Mouse (Mus musculus): ENCODE results near the gene Mrps34.

- TF ChIP-seq CTCF (IDR thresholded peaks at IDR 0.05; ENCODE audit: low read depth, low read length): no peak
- TF ChIP-seq GATA1 (IDR thresholded peaks at IDR 0.05; ENCODE audit: borderline replicate concordance, low read length): no peak
- TF ChIP-seq TAL1 (conservative IDR thresholded peaks at IDR 0.05; ENCODE audit: low read depth, low read length): no peak
- TF ChIP-seq POLR2AphosphoS5 (IDR thresholded peaks at IDR 0.05; ENCODE audit: insufficient replicate concordance, low read depth, low read length): no peak
Measured at GRCm38 (mm10) chr17:24895571-24896240, 790 bp downstream of the Mrps34 start.
